Mouse (Mus musculus) adrenal gland, adult 8-10 months (tissue): ENCODE measurements around the gene Cox19. TPM values are rescaled to one million over a fixed set of nuclear protein-coding genes. Genes with fewer than 3 reads are reported as not detected.
"Not testable (repeated sequence)": the region's sequence is repeated elsewhere in the genome, so short reads cannot be mapped to it uniquely, and the experiment has no call there.

ENCODE experiments used
- DNase-seq: peaks from one replicate; pipeline ENCODE4 v3.0.0; 2022
- total RNA-seq, 4 experiments: library from RNA; stranded (reverse); gene quantifications; 2 replicates each; pipeline ENCODE4 v1.2.4; 2022

The Cox19 gene
- 10 to 100 TPM; 59.6 to 79.9 (median 66.5) TPM for total RNA-seq

- no peak for DNase-seq
Observed at GRCm38 (mm10) chr5:139351134-139351533, at the start of gene Cox19. Gene Cox19, minus strand, starts transcription at chr5:139351418.

GRCm38 (mm10) chr5:139399991-139400390, 48.8 kb upstream of the Cox19 start:
- DNase-seq = no peak

DNA sequence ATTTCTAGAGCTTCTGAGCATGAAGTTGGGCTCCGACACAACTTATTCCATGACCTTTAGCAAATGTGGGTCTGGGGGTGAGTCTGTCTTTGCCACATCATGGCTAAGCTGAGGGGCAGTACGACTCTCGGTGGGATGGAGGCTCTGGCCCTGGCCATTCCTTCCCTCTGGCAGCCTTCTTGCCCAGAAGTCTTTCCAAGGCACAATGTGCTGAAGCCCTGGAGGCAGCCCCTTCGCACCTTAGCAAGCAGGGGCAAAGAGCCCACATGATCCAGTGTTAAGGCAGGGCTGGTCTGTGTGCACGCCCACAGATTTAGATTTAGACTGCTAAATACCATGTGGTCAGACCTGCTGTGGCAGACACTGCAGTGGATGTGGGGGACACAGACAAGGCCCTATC, 47.6 kb upstream of the Cox19 start:
- DNase-seq = no peak

GRCm38 (mm10) chr5:139397959-139398753, 46.9 kb upstream of the Cox19 start:
- DNase-seq = peak; percentile 91

GRCm38 (mm10) chr5:139397359-139397916, 46.2 kb upstream of the Cox19 start:
- no peak for DNase-seq

DNA sequence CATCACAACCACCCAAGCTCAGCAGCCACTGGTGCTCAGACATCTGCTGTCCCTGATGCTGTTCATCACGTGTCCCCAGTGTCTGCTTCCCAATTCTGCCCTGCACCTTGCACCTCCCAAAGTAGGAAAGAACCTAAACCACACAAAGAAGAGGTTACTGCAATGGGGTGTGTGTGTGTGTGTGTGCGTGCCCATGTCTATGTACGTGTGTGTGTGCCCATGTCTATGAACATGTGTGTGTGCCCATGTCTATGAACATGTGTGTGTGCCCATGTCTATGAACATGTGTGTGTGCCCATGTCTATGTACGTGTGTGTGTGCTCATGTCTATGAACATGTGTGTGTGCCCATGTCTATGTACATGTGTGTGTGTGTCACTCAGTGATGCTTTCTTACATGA, 44.3 kb upstream of the Cox19 start:
- DNase-seq = no peak

GRCm38 (mm10) chr5:139394399-139394798, 43.2 kb upstream of the Cox19 start:
- no peak for DNase-seq

- DNase-seq = no peak
Observed at GRCm38 (mm10) chr5:139393197-139393588, 42.0 kb upstream of the Cox19 start.

DNA sequence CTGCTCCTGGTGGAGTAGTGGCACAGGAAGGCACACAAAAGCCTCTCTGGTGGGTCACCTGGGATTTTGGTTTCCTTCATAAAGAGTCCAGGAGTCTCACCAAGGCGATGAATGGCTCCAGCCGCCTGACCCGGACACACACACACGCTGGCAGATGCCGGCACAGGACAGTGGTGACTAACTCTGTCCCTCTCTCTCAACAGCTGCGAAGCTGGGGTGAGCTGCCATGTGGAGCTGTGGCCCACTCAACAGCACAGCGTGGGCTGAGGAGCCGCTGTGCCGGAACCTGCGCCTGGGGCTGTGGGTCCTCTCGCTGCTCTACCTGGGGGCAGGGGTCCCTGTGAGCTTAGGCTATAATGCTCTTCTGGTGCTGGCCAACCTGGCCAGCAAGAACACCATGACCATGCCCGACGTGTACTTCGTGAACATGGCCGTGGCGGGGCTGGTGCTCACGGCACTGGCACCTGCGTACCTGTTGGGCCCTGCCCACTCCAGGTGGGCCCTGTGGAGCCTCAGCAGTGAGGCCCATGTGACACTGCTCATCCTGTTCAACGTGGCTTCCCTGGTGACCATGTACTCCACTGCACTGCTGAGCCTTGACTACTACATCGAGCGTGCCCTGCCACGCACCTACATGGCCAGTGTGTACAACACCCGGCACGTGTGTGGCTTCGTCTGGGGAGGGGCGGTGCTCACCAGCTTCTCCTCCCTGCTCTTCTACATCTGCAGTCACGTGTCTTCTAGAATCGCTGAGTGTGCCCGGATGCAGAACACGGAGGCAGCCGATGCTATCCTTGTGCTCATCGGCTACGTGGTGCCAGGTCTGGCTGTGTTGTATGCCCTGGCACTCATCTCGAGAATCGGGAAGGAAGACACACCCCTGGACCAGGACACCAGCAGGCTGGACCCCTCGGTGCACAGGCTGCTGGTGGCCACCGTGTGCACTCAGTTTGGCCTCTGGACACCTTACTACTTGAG, 41.3 kb upstream of the Cox19 start:
- no peak for DNase-seq

DNA sequence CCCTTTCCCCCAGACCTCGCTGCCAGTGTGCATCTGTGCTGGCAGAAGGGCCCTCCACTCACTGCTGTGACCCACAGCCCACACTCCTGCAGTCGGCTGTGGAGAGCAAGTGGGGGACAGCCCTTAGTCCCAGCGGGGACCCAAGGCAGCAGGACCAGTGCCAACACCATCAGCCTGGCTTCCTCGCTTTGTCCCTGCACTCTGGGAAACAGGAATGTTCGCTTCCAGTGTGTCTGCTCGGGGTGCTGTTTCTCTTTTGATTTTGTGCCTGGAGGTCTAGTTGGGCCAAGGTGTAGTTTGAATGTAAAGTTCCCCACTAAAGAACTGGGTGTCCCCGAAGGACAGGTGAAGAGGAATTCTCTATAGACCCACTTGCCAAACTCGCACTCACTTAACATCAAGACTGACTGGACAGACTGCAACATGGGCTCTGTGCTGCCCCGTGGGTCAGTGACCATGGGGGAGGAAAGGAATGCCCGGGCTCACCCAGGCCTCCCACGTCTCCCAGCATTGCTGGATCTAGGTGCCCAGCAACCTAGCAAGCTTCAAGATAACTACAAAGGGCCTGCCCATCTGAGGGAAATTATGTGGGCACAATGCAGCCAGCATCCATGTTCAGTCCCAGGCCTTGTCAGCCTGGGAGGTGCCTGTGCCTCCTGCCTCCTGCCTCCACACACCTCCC, 40.2 kb upstream of the Cox19 start:
- no peak for DNase-seq

DNA sequence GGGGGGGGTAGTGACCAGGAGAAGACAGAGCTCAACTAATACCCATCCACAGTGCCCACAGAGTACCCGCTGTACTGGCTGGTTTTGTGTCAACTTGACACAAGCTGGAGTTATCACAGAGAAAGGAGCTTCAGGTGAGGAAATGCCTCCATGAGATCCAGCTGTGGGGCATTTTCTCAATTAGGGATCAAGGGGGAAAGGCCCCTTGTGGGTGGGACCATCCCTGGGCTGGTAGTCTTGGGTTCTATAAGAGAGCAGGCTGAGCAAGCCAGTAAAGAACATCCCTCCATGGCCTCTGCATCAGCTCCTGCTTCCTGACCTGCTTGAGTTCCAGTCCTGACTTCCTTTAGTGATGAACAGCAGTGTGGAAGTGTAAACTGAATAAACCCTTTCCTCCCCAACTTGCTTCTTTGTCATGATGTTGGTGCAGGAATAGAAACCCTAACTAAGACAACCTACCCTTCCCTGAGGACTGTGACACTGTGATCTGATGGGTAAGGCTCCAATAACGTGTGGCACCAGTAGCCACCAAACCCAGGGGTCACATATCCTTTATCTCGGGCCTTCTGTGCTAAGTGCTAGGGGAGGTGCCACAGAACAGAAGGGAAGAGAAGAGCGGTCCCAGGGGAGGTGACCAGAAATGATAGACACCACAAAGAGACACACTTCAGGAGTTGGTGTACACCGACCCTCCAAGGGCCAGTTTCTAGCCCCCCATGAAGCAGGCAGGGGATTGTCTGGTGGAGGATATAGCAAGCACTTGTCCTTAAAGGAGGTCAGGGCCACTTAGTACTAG, 39.3 kb upstream of the Cox19 start:
- not testable (repeated sequence) for DNase-seq

GRCm38 (mm10) chr5:139389676-139390061, 38.5 kb upstream of the Cox19 start:
- DNase-seq = no peak

GRCm38 (mm10) chr5:139388694-139389675, 37.8 kb upstream of the Cox19 start:
- no peak for DNase-seq

DNA sequence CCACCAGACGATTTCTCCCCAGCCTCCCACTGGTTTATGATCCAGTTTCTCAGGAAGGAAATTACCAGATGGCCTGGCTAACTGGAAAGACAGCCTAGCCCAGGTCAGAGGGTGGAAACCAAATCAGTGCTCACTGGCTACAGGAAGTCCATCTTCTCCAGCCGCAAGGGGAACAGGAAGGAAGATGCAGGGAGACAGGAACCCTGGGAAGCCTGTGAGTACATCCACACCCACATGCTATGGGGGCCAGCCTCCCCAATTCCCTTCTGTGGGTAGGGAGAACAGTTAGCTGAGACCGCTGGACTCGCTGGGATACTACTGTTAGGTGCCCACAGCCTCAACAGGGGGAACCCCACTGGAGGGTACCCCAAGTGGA, 37.0 kb upstream of the Cox19 start:
- no peak for DNase-seq

DNA sequence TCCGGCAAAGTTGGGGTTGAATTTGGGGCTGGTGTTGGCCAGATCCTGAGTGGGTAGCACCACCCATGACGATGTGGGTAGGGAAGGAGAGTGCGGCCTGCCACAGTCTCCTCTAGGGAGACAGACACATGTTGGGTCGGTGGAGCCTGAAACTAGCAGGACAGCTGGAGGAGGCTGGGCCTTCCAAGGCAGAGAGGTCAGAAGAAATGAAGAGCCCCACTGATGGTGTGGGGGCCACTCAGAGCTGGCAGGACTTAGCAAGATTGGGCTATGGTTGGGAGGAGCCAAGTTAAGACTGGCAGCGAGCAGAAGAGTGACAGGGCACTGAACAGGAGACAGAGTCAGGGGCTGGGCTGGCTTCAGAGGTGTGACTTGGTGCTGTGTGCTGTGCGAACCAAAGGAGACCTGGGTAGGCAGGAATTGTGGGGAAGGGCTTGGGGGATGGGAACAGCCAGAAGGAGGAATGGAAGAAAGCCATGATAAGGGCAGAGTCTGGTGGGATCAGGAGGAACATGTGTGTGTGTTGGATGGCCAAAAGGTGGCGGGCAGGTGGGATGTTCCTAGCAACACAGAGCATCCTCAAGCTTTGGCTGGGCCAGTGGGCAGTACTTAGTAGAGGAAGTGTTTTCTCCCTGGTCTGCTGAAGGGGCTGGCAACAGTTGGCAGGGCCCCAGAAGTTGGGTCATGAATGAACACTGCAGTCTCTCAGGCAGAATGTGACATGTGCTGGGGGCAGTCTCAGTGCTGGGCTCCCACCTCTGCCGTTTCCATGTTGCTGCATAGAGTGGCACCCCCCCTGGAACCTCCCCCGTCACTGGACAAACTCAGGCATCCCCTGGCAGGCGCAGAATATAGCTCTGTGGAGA, 36.3 kb upstream of the Cox19 start:
- DNase-seq = no peak

DNA sequence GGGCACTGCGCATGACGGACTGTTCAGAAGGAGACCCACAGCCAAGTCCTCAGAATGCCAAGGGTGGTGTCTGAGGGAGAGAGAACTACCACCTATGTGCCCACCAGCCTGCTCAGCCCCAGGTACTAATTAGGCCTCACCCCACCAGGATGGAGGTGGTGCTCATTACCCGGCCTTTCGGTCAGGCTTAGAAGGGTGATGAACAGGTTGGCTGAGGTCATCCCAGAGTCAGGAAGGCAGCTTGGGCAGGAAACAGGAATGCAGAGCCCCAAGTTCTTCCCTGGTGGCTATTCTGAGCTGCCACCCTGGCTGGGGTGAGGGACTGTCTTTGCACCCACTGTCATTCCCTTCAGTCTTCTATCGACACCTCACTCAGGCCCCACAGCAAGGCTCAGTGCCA, 34.8 kb upstream of the Cox19 start:
- DNase-seq = no peak

DNA sequence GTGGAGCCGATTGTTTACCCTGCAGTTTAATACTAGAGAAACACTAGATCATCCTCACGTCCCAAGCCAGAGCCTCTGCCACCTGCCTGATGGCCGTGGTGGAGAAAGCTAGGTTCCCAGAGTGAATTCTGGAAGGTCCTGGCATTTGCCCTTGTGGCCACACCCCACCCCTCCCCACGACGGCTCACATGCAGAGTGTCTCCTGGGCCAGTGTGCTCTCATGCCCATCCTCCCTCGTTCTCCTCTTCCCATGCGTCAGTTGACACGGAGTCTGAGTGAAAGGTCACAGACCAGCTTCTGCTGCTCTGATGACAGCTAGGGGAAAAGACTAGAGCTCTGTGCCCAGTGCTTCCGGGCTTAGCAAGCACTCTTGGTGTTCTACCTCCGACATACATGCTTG, 33.3 kb upstream of the Cox19 start:
- DNase-seq = peak; percentile 71

DNA sequence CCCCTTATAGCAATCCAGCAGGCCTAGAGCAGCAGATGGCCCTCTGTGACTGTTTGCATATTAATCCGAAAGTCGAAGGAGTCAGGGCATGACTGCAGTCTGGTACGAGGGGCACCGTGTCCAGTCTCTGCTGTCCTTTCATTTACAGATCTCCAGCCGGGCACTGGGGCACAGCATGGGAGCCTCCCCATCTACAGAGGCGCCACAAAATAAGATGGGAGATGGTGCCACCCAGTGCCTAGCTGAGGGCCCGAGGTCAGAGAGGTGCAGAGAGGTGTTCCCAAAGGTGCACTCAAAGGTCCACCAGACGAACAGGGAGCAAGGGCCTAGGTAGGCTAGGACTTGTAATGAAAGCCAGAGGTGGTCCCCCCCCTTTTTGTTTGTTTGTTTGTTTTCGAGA, 32.0 kb upstream of the Cox19 start:
- no peak for DNase-seq

DNA sequence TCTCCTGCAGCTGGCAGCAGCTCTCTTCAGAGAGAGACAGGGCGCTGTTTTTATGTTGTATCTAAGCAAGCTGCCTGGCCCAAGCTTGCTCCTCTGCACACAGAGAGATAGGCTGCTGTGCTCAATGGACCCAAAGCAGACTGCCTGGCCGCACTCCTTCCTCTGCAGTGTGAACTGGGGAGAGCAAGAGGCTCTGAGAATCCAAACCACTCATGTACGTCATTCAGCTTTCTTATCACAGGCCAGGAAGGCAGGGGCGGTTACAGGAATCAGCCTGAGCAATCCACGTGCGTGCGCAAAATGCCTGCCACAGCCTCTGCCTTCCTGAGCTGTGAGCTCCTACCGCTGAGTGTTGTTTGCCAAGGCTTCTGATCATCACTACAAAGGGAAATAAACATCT, 31.5 kb upstream of the Cox19 start:
- DNase-seq = no peak
